Mouse (Mus musculus) C3H10T1/2 (cell line): Measurements from ENCODE around the gene Olfr1195. TPM values are rescaled to one million over a fixed set of nuclear protein-coding genes. Genes with fewer than 3 reads are reported as not detected.

Source experiments
- polyA plus RNA-seq, 2 experiments: library from polyadenylated mRNA; unstranded; fragments of >200 nt; fragmentation: generic; extraction: Trizol; gene quantifications; one replicate each; pipeline ENCODE4 v1.2.1; 2012; ENCODE audit warnings: missing spikeins in 2 of 2

Olfr1195 gene
- not detected for polyA plus RNA-seq

DNA sequence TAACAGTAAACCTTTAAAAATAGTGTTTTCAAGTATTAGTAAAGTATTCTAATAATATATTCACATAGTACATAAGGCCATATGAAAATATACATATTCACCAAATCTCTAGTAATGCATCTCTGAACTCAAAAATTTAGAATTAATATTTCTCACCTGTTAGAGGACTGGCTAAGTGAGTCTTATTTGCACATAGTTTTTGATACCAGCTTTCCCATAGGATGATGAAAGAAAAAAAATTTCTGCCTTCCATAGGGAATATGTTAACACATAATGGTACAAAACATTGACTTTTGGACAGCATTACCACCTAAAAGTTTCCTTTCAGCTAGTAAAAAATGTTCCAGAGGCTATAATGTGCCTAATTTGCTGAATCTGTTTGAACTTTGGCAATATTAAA, at the start of gene Olfr1195:
Olfr1195 (minus strand) TSS at position 101 of the 400 bp plus-strand sequence.

DNA sequence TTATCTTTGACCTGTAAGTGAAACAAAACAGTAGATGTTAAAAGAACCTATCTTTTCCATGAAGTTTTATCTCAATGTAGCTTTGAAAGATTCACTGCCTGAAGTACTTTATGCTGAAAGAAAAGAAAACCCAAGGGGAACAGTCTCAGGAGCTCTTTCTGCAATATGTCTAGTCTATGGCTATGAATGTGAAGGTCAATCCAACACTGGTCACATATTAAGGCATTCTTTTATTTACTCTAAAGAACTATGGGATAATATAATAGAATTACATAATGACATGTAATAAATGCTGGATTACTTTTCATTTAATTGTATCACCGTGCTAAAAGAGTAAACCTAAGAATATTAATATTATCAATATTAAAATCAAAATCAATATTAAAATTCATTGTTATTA, 43.3 kb upstream of the Olfr1195 start, which contains the start of gene Olfr1197:
Olfr1197 (minus strand) TSS at position 101 of the 400 bp plus-strand sequence.

DNA sequence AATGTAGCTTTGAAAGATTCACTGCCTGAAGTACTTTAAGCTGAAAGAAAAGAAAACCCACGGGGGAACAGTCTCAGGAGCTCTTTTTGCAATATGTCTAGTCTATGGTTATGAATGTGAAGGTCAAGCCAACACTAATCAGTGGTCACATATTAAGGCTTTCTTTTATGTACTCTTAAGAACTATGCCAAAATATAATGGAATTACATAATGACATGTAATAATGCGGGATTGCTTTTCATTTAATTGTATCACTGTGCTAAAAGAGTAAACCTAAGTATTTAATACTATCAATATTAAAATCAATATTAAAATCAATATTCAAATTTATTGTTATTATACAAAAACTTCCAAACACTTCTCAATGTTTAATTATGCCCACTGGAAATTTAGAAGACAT, 15.5 kb upstream of the Olfr1195 start, which contains the start of gene Olfr1196:
Olfr1196 (minus strand) TSS at position 101 of the 400 bp plus-strand sequence.

DNA sequence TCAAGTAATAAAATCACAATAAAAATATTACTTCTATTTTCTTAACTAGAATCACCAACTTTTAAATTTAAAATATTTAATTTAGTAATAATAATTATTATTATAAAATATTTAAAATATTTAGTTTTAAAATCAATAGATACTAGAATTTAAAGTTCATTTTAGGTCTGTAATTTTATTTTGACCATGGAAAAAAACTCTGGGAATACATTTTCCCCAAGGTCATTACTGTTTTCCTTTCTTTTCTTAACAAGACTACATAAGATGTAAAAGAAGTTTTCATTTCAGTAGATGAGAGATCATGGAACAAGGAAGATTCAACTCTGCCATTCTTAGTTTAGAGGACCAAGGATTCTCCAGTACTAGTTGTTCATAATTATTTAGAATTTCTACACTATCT, 13.7 kb downstream of the Olfr1195 start, which contains the start of gene Olfr1193:
Olfr1193 (plus strand) TSS at position 301 of the 400 bp plus-strand sequence.

DNA sequence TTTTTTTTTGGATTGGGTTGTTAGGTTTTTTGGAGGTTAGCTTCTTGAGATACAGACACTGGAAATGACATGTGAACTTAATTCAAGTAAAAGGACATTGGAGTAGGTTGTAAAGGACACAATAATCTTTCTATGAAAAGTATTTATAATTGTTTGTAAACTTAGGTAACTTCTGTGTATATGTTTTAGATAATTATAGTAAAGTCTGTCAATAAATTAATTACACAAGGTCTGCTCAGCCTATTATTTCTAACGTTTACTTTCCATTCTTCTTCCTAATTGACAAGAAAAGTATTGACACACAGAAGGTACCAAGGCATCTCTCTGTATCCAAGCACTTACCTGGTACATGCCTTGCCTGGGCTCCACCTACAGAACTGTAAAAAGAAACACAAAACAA, 40.8 kb downstream of the Olfr1195 start, which contains the start of gene Olfr1192-ps1:
Olfr1192-ps1 (plus strand) TSS at position 301 of the 400 bp plus-strand sequence.

DNA sequence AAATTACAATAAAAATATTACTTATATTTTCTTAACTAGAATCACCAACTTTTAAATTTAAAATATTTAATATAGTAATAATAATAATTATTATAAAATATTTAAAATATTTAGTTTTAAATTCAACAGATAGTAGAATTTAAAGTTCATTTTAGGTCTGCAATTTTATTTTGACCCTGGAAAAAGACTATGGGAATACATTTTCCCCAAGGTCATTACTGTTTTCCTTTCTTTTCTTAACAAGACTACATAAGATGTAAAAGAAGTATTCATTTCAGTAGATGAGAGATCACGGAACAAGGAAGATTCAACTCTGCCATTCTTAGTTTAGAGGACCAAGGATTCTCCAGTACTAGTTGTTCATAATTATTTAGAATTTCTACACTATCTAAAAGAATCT, 48.7 kb downstream of the Olfr1195 start, which contains the start of gene Olfr1191-ps1:
Olfr1191-ps1 (plus strand) TSS at position 301 of the 400 bp plus-strand sequence.

Other genes with a start within 250 kb of the Olfr1195 start
- gene Gm13757, start 240.1 kb downstream of the Olfr1195 start, polyA plus RNA-seq, result not detected
- gene Olfr1183, start 234.3 kb downstream of the Olfr1195 start, polyA plus RNA-seq, result not detected
- gene Olfr1184, start 205.6 kb downstream of the Olfr1195 start, polyA plus RNA-seq, result not detected
- not detected for gene Olfr1185-ps1, start 195.9 kb downstream of the Olfr1195 start, polyA plus RNA-seq
- gene Olfr1186, start 170.6 kb downstream of the Olfr1195 start, polyA plus RNA-seq, result not detected
- not detected for gene Olfr1188, start 132.3 kb downstream of the Olfr1195 start, polyA plus RNA-seq
- not detected for gene Olfr1189, start 102.7 kb downstream of the Olfr1195 start, polyA plus RNA-seq
- not detected for gene Olfr1191-ps1, start 48.6 kb downstream of the Olfr1195 start, polyA plus RNA-seq
- gene Olfr1192-ps1, start 40.7 kb downstream of the Olfr1195 start, polyA plus RNA-seq, result not detected
- gene Olfr1193, start 13.6 kb downstream of the Olfr1195 start, polyA plus RNA-seq, result not detected
- gene Olfr1196, start 15.4 kb upstream of the Olfr1195 start, polyA plus RNA-seq, result not detected
- gene Olfr1197, start 43.2 kb upstream of the Olfr1195 start, polyA plus RNA-seq, result not detected
- not detected for gene Olfr1198, start 62.2 kb upstream of the Olfr1195 start, polyA plus RNA-seq
- not detected for gene Olfr1199, start 71.3 kb upstream of the Olfr1195 start, polyA plus RNA-seq
- not detected for gene Olfr1200, start 81.3 kb upstream of the Olfr1195 start, polyA plus RNA-seq
- gene Olfr1201, start 103.8 kb upstream of the Olfr1195 start, polyA plus RNA-seq, result not detected
- not detected for gene Olfr1202, start 125.3 kb upstream of the Olfr1195 start, polyA plus RNA-seq
- gene Olfr1205, start 140.6 kb upstream of the Olfr1195 start, polyA plus RNA-seq, result not detected
- gene Olfr1204, start 160.1 kb upstream of the Olfr1195 start, polyA plus RNA-seq, result not detected
- not detected for gene Olfr1206, start 174.0 kb upstream of the Olfr1195 start, polyA plus RNA-seq
- gene Olfr1208, start 213.1 kb upstream of the Olfr1195 start, polyA plus RNA-seq, result not detected
- gene Olfr1209, start 226.0 kb upstream of the Olfr1195 start, polyA plus RNA-seq, result not detected
- not detected for gene Olfr1211, start 248.9 kb upstream of the Olfr1195 start, polyA plus RNA-seq